Mouse (Mus musculus): ENCODE data around the gene Ndst2. TPM values are rescaled to one million over a fixed set of nuclear protein-coding genes. Genes with fewer than 3 reads are reported as not detected.

The Ndst2 gene
- polyA plus RNA-seq, 1 experiment from 2014 or later = 22.4 TPM

Small RNAs within 50 kb of the gene (microRNA-seq; reads per million reads assigned to microRNA genes)
- gene Mir6946 = 1.8 reads per million

Other genes starting within 250 kb of the Ndst2 start
- 0.48 and 0.57 TPM in 2 replicates for gene Mss51, start 237.7 kb downstream of the Ndst2 start, polyA plus RNA-seq (2016; fragmentation: Nextera tagmentation; extraction: Ambion mirVana)
- 26.8 and 30.0 TPM in 2 replicates for gene Ppp3cb, start 188.0 kb downstream of the Ndst2 start, polyA plus RNA-seq (2016; fragmentation: Nextera tagmentation; extraction: Ambion mirVana)
- gene Usp54, start 93.5 kb downstream of the Ndst2 start, polyA plus RNA-seq (2016; fragmentation: Nextera tagmentation; extraction: Ambion mirVana) = 2.2 and 2.3 TPM in 2 replicates
- 0.38 TPM in 1 of 2 replicates, not detected in the other for gene Myoz1, start 78.0 kb downstream of the Ndst2 start, polyA plus RNA-seq (2016; fragmentation: Nextera tagmentation; extraction: Ambion mirVana)
- 0.25 and 0.54 TPM in 2 replicates for gene Synpo2l, start 66.2 kb downstream of the Ndst2 start, polyA plus RNA-seq (2016; fragmentation: Nextera tagmentation; extraction: Ambion mirVana)
- gene Sec24c, start 60.3 kb downstream of the Ndst2 start, polyA plus RNA-seq (2016; fragmentation: Nextera tagmentation; extraction: Ambion mirVana) = 51.9 and 54.6 TPM in 2 replicates
- 10.2 and 11.5 TPM in 2 replicates for gene Fut11, start 39.6 kb downstream of the Ndst2 start, polyA plus RNA-seq (2016; fragmentation: Nextera tagmentation; extraction: Ambion mirVana)
- gene Chchd1, start 31.6 kb downstream of the Ndst2 start, polyA plus RNA-seq (2016; fragmentation: Nextera tagmentation; extraction: Ambion mirVana) = 178 and 187 TPM in 2 replicates
- gene Zswim8, start 27.0 kb downstream of the Ndst2 start, polyA plus RNA-seq (2016; fragmentation: Nextera tagmentation; extraction: Ambion mirVana) = 10.7 and 11.1 TPM in 2 replicates
- 13.2 and 15.6 TPM in 2 replicates for gene Camk2g, start 59.5 kb upstream of the Ndst2 start, polyA plus RNA-seq (2016; fragmentation: Nextera tagmentation; extraction: Ambion mirVana)
- 0.49 TPM in 2 replicates for gene Plau, start 102.1 kb upstream of the Ndst2 start, polyA plus RNA-seq (2016; fragmentation: Nextera tagmentation; extraction: Ambion mirVana)
- 36.0 and 37.7 TPM in 2 replicates for gene Vcl, start 194.8 kb upstream of the Ndst2 start, polyA plus RNA-seq (2016; fragmentation: Nextera tagmentation; extraction: Ambion mirVana)